Mouse (Mus musculus) adrenal gland, postnatal 10 days (tissue): ENCODE measurements around the gene Gm13090. TPM values are rescaled to one million over a fixed set of nuclear protein-coding genes. Genes with fewer than 3 reads are reported as not detected.

ENCODE experiments used
- DNase-seq: peaks from one replicate; pipeline ENCODE4 v3.0.0; 2021; ENCODE audit warnings: mixed read lengths
- long read RNA-seq, 2 experiments: library from polyadenylated mRNA; stranded (forward); transcript quantifications; one replicate each; pipeline ENCODE4 v2.0.0; 2021
- total RNA-seq, 2 experiments: library from RNA; stranded (reverse); gene quantifications; 2 replicates each; pipeline ENCODE4 v1.2.3; 2021

Gene Gm13090
- total RNA-seq, result not detected
- long read RNA-seq, experiment 1, result 0 reads
- long read RNA-seq, experiment 2, result 0 reads

GRCm38 (mm10) chr4:151089270-151089669 is at the start of gene Gm13090:
Gene Gm13090, plus strand, starts transcription at chr4:151089570.
- no peak for DNase-seq

- DNase-seq, result no peak
Measured at GRCm38 (mm10) chr4:151041506-151041905, 47.9 kb upstream of the Gm13090 start.

GRCm38 (mm10) chr4:151043281-151043680 is 46.1 kb upstream of the Gm13090 start:
- DNase-seq, result peak; percentile 61

- DNase-seq, result peak; percentile 99
Measured at GRCm38 (mm10) chr4:151044037-151044943, 45.1 kb upstream of the Gm13090 start, which contains the start of gene Per3. Gene Per3, minus strand, starts transcription at chr4:151044665.

- DNase-seq, result no peak
Measured at GRCm38 (mm10) chr4:151044944-151045570, 44.3 kb upstream of the Gm13090 start.

- DNase-seq, result no peak
Measured at GRCm38 (mm10) chr4:151046524-151046923, 42.8 kb upstream of the Gm13090 start.

GRCm38 (mm10) chr4:151051162-151051561 is 38.2 kb upstream of the Gm13090 start:
- DNase-seq, result no peak

DNA sequence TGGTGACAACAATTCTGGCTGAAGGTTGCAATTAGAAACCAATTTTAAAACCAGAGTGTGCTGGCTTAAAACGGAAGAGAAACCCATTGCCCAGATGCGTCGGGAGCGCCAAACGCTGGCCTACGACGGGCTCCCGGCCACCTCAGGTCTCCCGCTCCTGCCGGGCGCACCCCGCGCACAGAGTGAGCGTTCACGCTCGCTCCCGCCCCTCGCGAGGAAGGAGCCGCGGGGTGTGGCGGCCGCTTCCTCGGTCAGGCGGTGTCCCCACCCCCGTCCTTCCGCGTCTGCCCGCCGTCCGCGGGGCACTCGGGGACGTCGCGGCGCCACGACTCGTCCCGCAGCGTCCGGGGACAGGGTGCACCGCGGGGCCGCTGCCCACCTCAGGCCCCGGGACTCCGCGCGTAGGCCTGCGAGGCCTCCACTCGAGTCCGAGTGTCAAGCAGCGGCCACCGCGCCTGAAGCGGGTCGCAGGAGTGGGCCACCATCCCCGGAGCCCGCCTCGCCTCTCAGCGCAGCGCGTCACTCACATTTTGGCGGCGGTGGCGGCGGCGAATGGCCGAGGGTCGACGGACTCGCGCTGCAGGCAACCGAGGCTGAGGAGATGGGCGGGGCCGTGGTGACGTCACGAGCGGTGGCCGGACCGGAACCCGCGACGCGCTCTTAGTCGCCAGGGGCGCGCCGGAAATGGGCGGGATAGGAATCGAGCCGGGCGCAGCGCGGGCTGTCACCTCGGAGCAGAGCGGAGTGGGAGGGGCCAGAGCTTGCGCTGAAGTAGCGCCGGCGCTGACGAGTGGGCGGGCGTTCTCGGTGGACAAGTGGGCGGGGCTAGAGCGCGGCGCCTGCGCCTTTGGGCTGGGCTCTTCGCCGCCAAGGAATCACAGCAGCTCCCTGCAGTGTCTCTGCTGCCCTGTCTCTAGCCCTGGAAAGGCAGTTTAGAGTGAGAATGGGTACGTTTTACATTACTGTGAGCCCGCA is 31.7 kb upstream of the Gm13090 start, which contains the start of gene Vamp3:
Gene Vamp3 (minus strand): TSS at position 617 of the 975 bp plus-strand sequence.
- DNase-seq, result peak; percentile 99

GRCm38 (mm10) chr4:151058634-151059033 is 30.7 kb upstream of the Gm13090 start:
- peak; percentile 7 for DNase-seq

GRCm38 (mm10) chr4:151059566-151059965 is 29.8 kb upstream of the Gm13090 start:
- no peak for DNase-seq

DNA sequence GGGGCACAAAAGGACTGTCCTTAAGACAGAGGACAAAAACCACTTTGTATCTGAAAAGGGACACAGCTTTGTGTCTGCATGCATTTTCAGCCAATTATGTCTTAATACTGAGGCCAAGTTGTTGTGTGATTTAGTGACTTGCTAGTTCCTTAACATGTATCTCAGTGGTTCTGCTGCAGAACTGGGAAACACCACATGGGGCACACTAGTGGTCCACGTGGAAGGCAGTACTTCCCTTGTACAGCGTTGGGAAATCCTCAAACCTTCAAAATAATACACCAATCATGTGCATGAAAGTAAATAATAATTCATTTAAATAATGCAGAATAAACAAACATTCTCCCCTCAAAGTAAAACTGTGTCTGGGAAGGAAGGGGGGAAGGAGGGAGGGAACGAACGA is 20.6 kb upstream of the Gm13090 start:
- DNase-seq, result no peak

DNA sequence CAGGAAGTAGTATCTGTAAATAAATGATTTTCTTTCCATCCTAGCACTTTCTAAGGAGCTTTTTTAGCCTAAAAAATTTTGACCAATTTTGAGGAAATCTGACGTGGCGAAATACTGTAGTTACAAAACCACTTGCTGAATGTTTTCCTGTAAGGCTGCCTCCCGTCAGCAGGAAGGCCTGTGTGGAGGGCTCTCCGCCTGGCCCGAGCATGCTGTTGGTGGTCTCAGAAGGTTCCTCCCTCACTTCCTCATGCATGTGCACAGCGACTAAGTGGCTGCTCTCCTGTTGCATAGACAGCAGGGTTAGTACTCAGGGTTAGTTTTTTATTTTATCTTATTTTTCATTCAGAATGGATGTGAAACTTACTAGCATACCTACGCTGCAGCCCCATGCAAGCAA is 18.4 kb upstream of the Gm13090 start:
- no peak for DNase-seq

- peak; percentile 88 for DNase-seq
Measured at GRCm38 (mm10) chr4:151073108-151073744, 16.1 kb upstream of the Gm13090 start.

DNA sequence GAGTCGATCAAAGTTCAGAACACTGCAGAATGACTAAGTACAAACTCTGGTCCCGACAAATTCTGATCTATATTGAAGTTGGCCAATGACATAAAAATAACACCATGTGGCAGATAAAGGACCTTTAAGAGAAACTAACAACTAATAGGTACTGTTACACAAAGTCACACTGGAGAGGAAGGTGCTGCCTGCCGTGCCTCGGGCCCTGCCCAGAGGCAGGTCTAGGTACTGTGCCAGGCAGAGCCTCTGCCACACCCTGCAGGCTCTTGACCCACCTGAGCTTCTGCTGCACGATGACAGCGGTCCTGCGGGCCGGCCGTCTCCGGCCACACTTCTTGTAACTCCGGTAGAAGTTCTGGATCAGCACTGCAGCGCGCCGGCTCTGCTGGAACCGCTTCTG is 14.6 kb upstream of the Gm13090 start:
- DNase-seq, result no peak

- DNase-seq, result no peak
Measured at GRCm38 (mm10) chr4:151081355-151081754, 8.0 kb upstream of the Gm13090 start.

DNA sequence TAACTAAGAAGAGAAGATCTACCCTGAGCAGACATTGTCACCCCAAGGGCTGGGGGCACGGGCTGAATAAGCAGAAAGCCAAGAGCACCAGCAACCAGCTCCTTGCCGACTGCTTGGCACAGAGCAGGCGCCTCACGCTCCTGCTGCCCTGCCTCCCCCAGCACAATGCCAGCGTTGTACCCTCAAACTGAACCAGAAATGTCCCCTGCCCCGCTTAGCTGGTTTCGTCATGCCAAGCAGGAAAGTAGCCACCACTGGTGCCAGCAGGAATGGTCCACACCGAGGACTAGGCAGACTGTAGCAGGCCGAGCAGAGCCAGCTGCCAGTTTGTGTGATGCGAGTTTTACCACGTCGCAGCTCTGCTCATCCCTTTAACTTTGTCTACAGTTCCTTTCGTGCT is 7.4 kb upstream of the Gm13090 start:
- DNase-seq, result no peak

DNA sequence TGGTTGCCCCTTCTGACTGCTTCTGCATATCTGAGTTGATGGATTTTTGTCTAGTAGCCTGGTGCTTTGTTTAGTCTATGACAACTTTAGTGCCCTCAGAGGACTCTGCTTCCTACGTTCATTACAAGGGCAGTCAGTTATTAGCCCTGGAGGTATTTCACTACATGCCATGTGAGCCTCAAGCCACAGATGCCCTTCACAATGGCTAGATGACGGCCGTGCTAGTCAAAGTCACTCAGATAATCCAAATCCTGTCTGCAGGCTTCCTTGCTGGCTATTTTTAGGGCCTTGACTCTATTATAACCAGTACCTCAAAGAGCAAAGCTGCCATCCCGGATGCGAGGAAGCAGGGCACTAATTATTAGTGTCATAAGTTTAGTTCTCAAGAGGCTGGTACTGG is 6.3 kb upstream of the Gm13090 start:
- DNase-seq, result no peak

DNA sequence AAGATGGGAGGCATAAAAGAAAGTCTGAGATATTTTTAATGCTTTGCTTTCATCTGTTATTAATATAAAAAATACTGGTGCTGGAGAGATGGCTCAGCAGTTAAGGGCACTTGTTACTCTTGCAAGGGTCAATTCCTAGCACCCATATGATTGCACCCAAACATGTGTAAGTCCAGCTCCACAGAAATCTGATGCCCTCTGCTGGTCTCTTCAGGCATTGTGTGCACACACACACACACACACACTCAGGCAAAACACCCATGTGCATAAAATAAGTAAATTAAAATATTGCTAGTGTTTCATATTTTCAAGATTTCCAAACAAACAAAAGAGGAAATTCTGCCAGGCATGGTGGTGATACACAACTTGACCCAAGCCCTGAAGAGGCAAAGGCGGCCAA is 2.0 kb upstream of the Gm13090 start:
- no peak for DNase-seq

- no peak for DNase-seq
Measured at GRCm38 (mm10) chr4:151088819-151089218, 551 bp upstream of the Gm13090 start.

DNA sequence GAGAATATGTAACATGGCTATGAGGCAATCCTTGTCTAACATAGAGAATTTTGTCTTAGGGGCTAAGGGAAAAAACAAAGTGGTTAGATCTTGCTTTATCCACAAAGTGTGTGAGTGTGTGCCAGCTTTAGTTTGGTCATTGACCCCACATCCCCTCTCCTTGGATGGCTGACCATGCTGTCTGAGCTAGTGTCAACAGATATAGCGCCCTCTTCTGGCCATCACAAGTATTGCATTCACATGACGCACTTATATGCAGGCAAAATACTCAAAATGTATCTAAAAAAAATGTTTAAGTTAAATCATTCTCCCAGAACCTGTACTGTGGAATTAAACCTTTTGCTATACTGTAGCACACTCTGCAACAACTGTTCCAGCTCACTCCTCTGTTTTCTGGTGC is 5.8 kb downstream of the Gm13090 start:
- peak; percentile 27 for DNase-seq

DNA sequence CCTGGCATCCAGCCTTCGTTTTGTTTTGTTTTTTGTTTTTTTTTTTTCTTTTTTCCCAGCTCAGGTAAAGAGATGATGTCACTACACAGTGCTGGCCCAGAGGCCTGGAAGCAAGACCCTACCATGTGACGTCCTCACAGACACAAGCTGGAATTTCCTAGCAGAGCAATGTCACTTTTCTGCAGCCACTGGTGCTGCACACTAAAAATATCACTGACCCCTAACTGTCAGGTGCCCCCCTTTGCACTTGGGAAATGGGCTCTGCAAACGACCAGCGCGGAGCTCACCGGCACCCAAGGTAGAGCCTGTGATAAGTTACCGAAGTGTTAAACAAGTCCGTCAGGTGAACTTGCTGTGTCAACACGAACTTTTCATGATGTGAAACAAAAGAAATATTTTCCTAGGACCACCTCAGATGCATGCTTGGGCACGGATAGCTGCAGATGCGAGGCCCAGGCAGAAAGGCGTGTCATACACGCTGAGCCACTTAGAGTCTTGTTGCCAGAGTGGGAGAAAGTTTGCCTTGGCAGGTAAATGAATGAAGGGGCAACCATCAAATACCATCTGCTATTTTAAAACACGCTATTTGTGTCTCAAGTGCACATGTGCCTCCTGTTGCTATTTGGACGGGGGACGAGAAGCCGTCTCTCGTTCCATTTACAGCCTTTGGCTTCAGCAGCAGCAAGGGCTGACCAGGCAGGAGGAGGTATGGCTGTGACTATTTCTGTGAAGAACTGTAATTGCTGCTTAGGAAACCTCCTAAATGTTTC is 7.1 kb downstream of the Gm13090 start:
- no peak for DNase-seq
